Mouse (Mus musculus) naive thymus-derived CD4-positive, alpha-beta T cell, adult 5 months (primary cell): ENCODE results near the gene Cyp1a1. TPM values are rescaled to one million over a fixed set of nuclear protein-coding genes. Genes with fewer than 3 reads are reported as not detected.

Experiments
- polyA plus RNA-seq: library from polyadenylated mRNA; unstranded; fragments of 100-300 nt; shearing (Covaris generic); gene quantifications from one replicate; pipeline ENCODE4 v1.2.1, GENCODE M21; 2017

Gene Cyp1a1
- not detected for polyA plus RNA-seq

GRCm38 (mm10) chr9:57687751-57688150, at the start of gene Cyp1a1:
Gene Cyp1a1, plus strand, starts transcription at chr9:57687928.

GRCm38 (mm10) chr9:57653283-57653682, 34.4 kb upstream of the Cyp1a1 start, which contains the start of gene Csk:
Gene Csk, minus strand, starts transcription at chr9:57653631.

GRCm38 (mm10) chr9:57683520-57683919, 4.2 kb upstream of the Cyp1a1 start, which contains the start of gene Cyp1a2:
Gene Cyp1a2, minus strand, starts transcription at chr9:57683703.

GRCm38 (mm10) chr9:57708068-57708719, 20.5 kb downstream of the Cyp1a1 start, which contains the start of gene Edc3:
Gene Edc3, plus strand, starts transcription at chr9:57708540.

Other genes with a start within 250 kb of the Cyp1a1 start
- gene Ppcdc, start 247.8 kb upstream of the Cyp1a1 start, polyA plus RNA-seq = 155 TPM
- gene Scamp5, start 219.9 kb upstream of the Cyp1a1 start, polyA plus RNA-seq = 0.10 TPM
- gene Rpp25, start 183.9 kb upstream of the Cyp1a1 start, polyA plus RNA-seq = not detected
- gene Cox5a, start 166.7 kb upstream of the Cyp1a1 start, polyA plus RNA-seq = 213 TPM
- 15.4 TPM for gene Fam219b, start 150.4 kb upstream of the Cyp1a1 start, polyA plus RNA-seq
- gene Mpi, start 135.2 kb upstream of the Cyp1a1 start, polyA plus RNA-seq = 11.9 TPM
- gene Scamp2, start 127.0 kb upstream of the Cyp1a1 start, polyA plus RNA-seq = 71.5 TPM
- gene Ulk3, start 98.5 kb upstream of the Cyp1a1 start, polyA plus RNA-seq = 69.7 TPM
- gene Cplx3, start 81.6 kb upstream of the Cyp1a1 start, polyA plus RNA-seq = not detected
- gene Lman1l, start 67.2 kb upstream of the Cyp1a1 start, polyA plus RNA-seq = not detected
- 85.6 TPM for gene Csk, start 34.3 kb upstream of the Cyp1a1 start, polyA plus RNA-seq
- not detected for gene Cyp1a2, start 4.2 kb upstream of the Cyp1a1 start, polyA plus RNA-seq
- 34.0 TPM for gene Edc3, start 20.6 kb downstream of the Cyp1a1 start, polyA plus RNA-seq
- gene Clk3, start 77.9 kb downstream of the Cyp1a1 start, polyA plus RNA-seq = 255 TPM
- gene Arid3b, start 148.9 kb downstream of the Cyp1a1 start, polyA plus RNA-seq = 67.3 TPM
- 57.3 TPM for gene Ubl7, start 223.1 kb downstream of the Cyp1a1 start, polyA plus RNA-seq